Mouse (Mus musculus) E14TG2a.4 (cell line): ENCODE results near the gene Cdk2ap1.
"Not testable (repeated sequence)": the region's sequence is repeated elsewhere in the genome, so short reads cannot be mapped to it uniquely, and the experiment has no call there.

Source experiments
- H3K27me3 ChIP-seq: 2 replicates; pipeline ENCODE4 v1.6.1; 2014; ENCODE audit warnings: low read length, control low read depth; ENCODE audit not compliant: insufficient read depth
- H3K36me3 ChIP-seq: 2 replicates; pipeline ENCODE4 v1.6.1; 2014; ENCODE audit warnings: low read length, control low read depth; ENCODE audit not compliant: insufficient read depth
- H3K4me1 ChIP-seq: replicated peaks from 2 replicates; pipeline ENCODE4 v1.6.1; 2014; ENCODE audit warnings: low read depth, low read length, control low read depth
- H3K4me3 ChIP-seq: replicated peaks from 2 replicates; pipeline ENCODE4 v1.5.1; 2014; ENCODE audit warnings: mild to moderate bottlenecking, low read length
- H3K9me3 ChIP-seq: 2 replicates; pipeline ENCODE4 v1.6.1; 2014; ENCODE audit warnings: low read length, control low read depth
- CTCF ChIP-seq: conservative IDR thresholded peaks from 2 replicates; pipeline ENCODE4 v1.5.1; 2014; ENCODE audit warnings: low read length
- NANOG ChIP-seq: IDR thresholded peaks from 2 replicates; pipeline ENCODE4 v1.6.1; 2014; ENCODE audit warnings: borderline replicate concordance, low read length, mixed read lengths
- POU5F1 ChIP-seq: IDR thresholded peaks from 2 replicates; pipeline ENCODE4 v1.6.1; 2014; ENCODE audit warnings: low read length, borderline replicate concordance

Cdk2ap1 gene

GRCm38 (mm10) chr5:124353726-124354547 lies 8.9 kb downstream of the Cdk2ap1 start:
- peaks cover 72% of the 10 kb centered on the region for H3K4me1 ChIP-seq
- peak overlapping the region; percentile 93 for H3K4me3 ChIP-seq
- H3K9me3 ChIP-seq: no peaks in the 10 kb centered on the region
- TF ChIP-seq POU5F1: no peak
- no peak for TF ChIP-seq CTCF
- no peak for TF ChIP-seq NANOG
- peaks cover 30% of the 10 kb centered on the region for H3K36me3 ChIP-seq
- H3K27me3 ChIP-seq: no peaks in the 10 kb centered on the region

- peaks cover 78% of the 10 kb centered on the region for H3K4me1 ChIP-seq
- TF ChIP-seq POU5F1 (no peak), CTCF (no peak), NANOG (no peak)
- peak overlapping the region; percentile 93 for H3K4me3 ChIP-seq
- peaks cover 37% of the 10 kb centered on the region for H3K36me3 ChIP-seq
- H3K27me3 ChIP-seq: no peaks in the 10 kb centered on the region
- H3K9me3 ChIP-seq: no peaks in the 10 kb centered on the region
These were observed 9.7 kb downstream of the Cdk2ap1 start for GRCm38 (mm10) chr5:124353011-124353725.

GRCm38 (mm10) chr5:124352141-124352920 lies 10.6 kb downstream of the Cdk2ap1 start:
- TF ChIP-seq POU5F1 (no peak), CTCF (no peak), NANOG (no peak)
- Histone ChIP-seq H3K4me3 (peak overlapping the region; percentile 93), H3K4me1 (peaks cover 73% of the 10 kb centered on the region), H3K27me3 (no peaks in the 10 kb centered on the region), H3K9me3 (no peaks in the 10 kb centered on the region), H3K36me3 (peaks cover 41% of the 10 kb centered on the region)

- Histone ChIP-seq H3K9me3 (no peaks in the 10 kb centered on the region), H3K36me3 (peaks cover 46% of the 10 kb centered on the region), H3K27me3 (no peaks in the 10 kb centered on the region), H3K4me3 (peak overlapping the region; percentile 74), H3K4me1 (peaks cover 69% of the 10 kb centered on the region)
- TF ChIP-seq NANOG (no peak), CTCF (no peak), POU5F1 (no peak)
These were observed 11.3 kb downstream of the Cdk2ap1 start for GRCm38 (mm10) chr5:124351604-124352003.

- H3K36me3 ChIP-seq: peaks cover 51% of the 10 kb centered on the region
- no peaks in the 10 kb centered on the region for H3K9me3 ChIP-seq
- H3K4me1 ChIP-seq: peaks cover 69% of the 10 kb centered on the region
- TF ChIP-seq NANOG: no peak
- no peak for TF ChIP-seq CTCF
- TF ChIP-seq POU5F1: no peak
- peak overlapping the region; percentile 74 for H3K4me3 ChIP-seq
- H3K27me3 ChIP-seq: no peaks in the 10 kb centered on the region
These were observed 11.7 kb downstream of the Cdk2ap1 start for GRCm38 (mm10) chr5:124351111-124351560.

- H3K4me3 ChIP-seq: no peak overlapping the region
- TF ChIP-seq CTCF (no peak), NANOG (no peak), POU5F1 (no peak)
- peaks cover 54% of the 10 kb centered on the region for H3K36me3 ChIP-seq
- H3K27me3 ChIP-seq: no peaks in the 10 kb centered on the region
- no peaks in the 10 kb centered on the region for H3K9me3 ChIP-seq
- H3K4me1 ChIP-seq: peaks cover 64% of the 10 kb centered on the region
These were observed 12.5 kb downstream of the Cdk2ap1 start for GRCm38 (mm10) chr5:124350350-124350749.

- peak overlapping the region; percentile 35 for H3K4me3 ChIP-seq
- peaks cover 62% of the 10 kb centered on the region for H3K4me1 ChIP-seq
- H3K27me3 ChIP-seq: no peaks in the 10 kb centered on the region
These were observed 13.7 kb downstream of the Cdk2ap1 start for GRCm38 (mm10) chr5:124349196-124349595.

GRCm38 (mm10) chr5:124342897-124343296 lies 20.0 kb downstream of the Cdk2ap1 start:
- H3K36me3 ChIP-seq: peaks cover 75% of the 10 kb centered on the region
- no peaks in the 10 kb centered on the region for H3K9me3 ChIP-seq
- TF ChIP-seq POU5F1 (no peak), CTCF (no peak), NANOG (no peak)
- H3K4me3 ChIP-seq: no peak overlapping the region
- H3K4me1 ChIP-seq: peaks cover 35% of the 10 kb centered on the region
- no peaks in the 10 kb centered on the region for H3K27me3 ChIP-seq

More at GRCm38 (mm10) chr5:124349196-124349595, 13.7 kb downstream of the Cdk2ap1 start:
- Histone ChIP-seq H3K36me3 (peaks cover 65% of the 10 kb centered on the region), H3K9me3 (no peaks in the 10 kb centered on the region)
- TF ChIP-seq CTCF (no peak), POU5F1 (no peak), NANOG (no peak)

GRCm38 (mm10) chr5:124341753-124342339 lies 21.0 kb downstream of the Cdk2ap1 start:
- not testable (repeated sequence) for H3K27me3 ChIP-seq, H3K9me3 ChIP-seq, H3K4me3 ChIP-seq
- H3K4me1 ChIP-seq: peaks cover 44% of the 10 kb centered on the region
- peaks cover 72% of the 10 kb centered on the region for H3K36me3 ChIP-seq
